Mouse (Mus musculus) cortical plate, adult 2 months (tissue): ENCODE data around the gene Pnkp.

ENCODE experiments used
- CTCF ChIP-seq: fragments of 200-500 bp; IDR thresholded peaks from 2 replicates; pipeline ENCODE4 v1.5.1; 2011; ENCODE audit warnings: mild to moderate bottlenecking, control low read depth, low read length; ENCODE audit not compliant: insufficient read depth; ENCODE audit errors: extremely low read depth
- POLR2A ChIP-seq: fragments of 200-500 bp; IDR thresholded peaks from 2 replicates; pipeline ENCODE4 v1.6.1; 2011; ENCODE audit warnings: mild to moderate bottlenecking, low read length, control low read depth; ENCODE audit not compliant: insufficient read depth; ENCODE audit errors: extremely low read depth

DNA sequence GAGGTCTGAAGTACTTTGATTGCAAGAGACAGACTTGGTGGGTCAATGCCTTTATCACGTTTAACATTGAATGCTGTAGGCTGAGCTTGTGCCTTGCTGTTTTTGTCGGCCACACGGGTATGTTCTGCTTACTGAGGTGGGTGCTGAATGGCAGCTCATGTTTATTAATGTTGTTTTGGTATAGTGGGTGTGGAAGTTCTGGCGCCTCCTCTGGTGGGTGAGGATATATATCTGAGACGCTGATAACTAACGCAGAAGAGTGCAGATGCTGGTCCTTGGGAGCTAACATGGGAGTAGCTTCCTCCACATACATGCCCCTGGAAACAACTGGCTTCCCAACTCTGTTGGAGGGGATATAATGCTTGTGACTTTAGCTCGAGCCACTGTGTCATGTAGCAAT is 33.5 kb upstream of the Pnkp start:
- TF ChIP-seq CTCF (no peak), POLR2A (no peak)
